Mouse (Mus musculus) embryonic facial prominence, embryonic 10.5 days (tissue): Measurements from ENCODE around the gene Gm5142. TPM values are rescaled to one million over a fixed set of nuclear protein-coding genes. Genes with fewer than 3 reads are reported as not detected.

ENCODE experiments used
- DNase-seq: peaks from one replicate; pipeline ENCODE4 v3.0.0-alpha.2; 2017; ENCODE audit warnings: low spot score
- H3K27ac ChIP-seq: fragments of 300-500 bp; sonication (generic); replicated peaks from 2 replicates; pipeline ENCODE4 v1.5.1; 2016; ENCODE audit warnings: mild to moderate bottlenecking
- H3K27me3 ChIP-seq: fragments of 300-500 bp; sonication (generic); replicated peaks from 2 replicates; pipeline ENCODE4 v1.6.1; 2016; ENCODE audit warnings: low read depth, mild to moderate bottlenecking; ENCODE audit not compliant: poor library complexity, severe bottlenecking
- H3K36me3 ChIP-seq: fragments of 300-500 bp; sonication (generic); replicated peaks from 2 replicates; pipeline ENCODE4 v1.6.1; 2016; ENCODE audit warnings: mild to moderate bottlenecking, moderate library complexity
- H3K4me1 ChIP-seq: fragments of 300-500 bp; sonication (generic); 2 replicates; pipeline ENCODE4 v1.6.1; 2016
- H3K4me3 ChIP-seq: fragments of 300-500 bp; sonication (generic); 2 replicates; pipeline ENCODE4 v1.5.1; 2016; ENCODE audit warnings: mild to moderate bottlenecking, moderate library complexity
- H3K9me3 ChIP-seq: fragments of 300-500 bp; sonication (generic); 2 replicates; pipeline ENCODE4 v1.6.1; 2016; ENCODE audit warnings: mild to moderate bottlenecking
- WGBS: fragments of 180-500 bp; shearing (Covaris S2); methylation state at CpG from one replicate; pipeline ENCODE4 v1.1.7; 2016; 5-methylcytosine and 5-hydroxymethylcytosine counted together
- polyA plus RNA-seq: library from polyadenylated mRNA; unstranded; fragments of >200 nt; fragmentation: Nextera tagmentation; extraction: Ambion mirVana; gene quantifications from 2 replicates; pipeline ENCODE4 v1.2.1, GENCODE M21; 2016

Gene Gm5142
- polyA plus RNA-seq, 1 experiment from 2014 or later = not detected

DNA sequence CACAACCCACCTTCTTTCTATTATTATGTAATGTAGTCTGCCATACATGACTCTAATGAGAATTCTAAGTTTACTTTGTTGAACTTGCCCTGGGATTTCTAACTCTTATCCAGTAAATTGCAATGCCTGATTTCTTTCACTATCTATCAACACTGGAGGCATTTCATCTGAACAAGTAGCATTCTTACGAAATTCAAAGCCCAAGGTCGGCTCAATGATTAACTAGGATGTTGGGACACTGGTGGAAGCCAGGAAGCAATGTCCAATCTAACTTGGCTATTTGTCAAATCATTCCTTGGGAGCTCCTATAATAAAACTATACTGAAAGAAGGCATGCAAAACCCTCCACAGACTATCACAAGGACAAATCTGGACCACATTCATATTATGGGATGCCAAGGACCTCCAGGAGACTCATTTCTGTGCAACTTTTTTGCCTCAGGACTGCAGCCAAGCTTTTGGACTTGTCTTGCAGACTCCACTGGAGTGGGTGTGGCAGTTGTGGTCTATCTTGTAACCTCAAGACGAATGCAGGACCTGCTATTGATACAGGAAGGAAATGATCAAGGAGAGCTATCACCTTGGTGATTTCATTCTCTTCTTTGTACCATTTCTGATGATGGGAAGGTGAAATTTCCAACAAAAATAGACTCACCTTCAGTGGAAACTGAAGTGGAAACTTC is 21.4 kb downstream of the Gm5142 start:
- Histone ChIP-seq H3K4me3 (no peak overlapping the region), H3K27ac (no peak overlapping the region), H3K36me3 (no peaks in the 10 kb centered on the region), H3K4me1 (no peaks in the 10 kb centered on the region), H3K9me3 (no peaks in the 10 kb centered on the region), H3K27me3 (no peaks in the 10 kb centered on the region)
- whole genome bisulfite sequencing = 78% methylated on average over 3 of the region's 3 CpGs
- DNase-seq = no peak

GRCm38 (mm10) chr14:59155589-59155988 is 23.0 kb downstream of the Gm5142 start:
- Histone ChIP-seq H3K9me3 (no peaks in the 10 kb centered on the region), H3K36me3 (no peaks in the 10 kb centered on the region), H3K4me3 (no peak overlapping the region), H3K27me3 (no peaks in the 10 kb centered on the region), H3K4me1 (no peaks in the 10 kb centered on the region), H3K27ac (no peak overlapping the region)
- WGBS = 85% methylated on average over 2 of the region's 2 CpGs
- no peak for DNase-seq

- Histone ChIP-seq H3K27me3 (no peaks in the 10 kb centered on the region), H3K36me3 (no peaks in the 10 kb centered on the region), H3K9me3 (no peaks in the 10 kb centered on the region), H3K27ac (no peak within 1 kb of the TSS), H3K4me3 (no peak within 1 kb of the TSS), H3K4me1 (no peaks in the 10 kb centered on the region)
- 94% methylated on average over 4 of the region's 4 CpGs for WGBS
- DNase-seq = no peak
Observed at GRCm38 (mm10) chr14:59142793-59143192, 35.8 kb downstream of the Gm5142 start, which contains the start of gene 1700129C05Rik. 1700129C05Rik (minus strand) TSS chr14:59142893.

DNA sequence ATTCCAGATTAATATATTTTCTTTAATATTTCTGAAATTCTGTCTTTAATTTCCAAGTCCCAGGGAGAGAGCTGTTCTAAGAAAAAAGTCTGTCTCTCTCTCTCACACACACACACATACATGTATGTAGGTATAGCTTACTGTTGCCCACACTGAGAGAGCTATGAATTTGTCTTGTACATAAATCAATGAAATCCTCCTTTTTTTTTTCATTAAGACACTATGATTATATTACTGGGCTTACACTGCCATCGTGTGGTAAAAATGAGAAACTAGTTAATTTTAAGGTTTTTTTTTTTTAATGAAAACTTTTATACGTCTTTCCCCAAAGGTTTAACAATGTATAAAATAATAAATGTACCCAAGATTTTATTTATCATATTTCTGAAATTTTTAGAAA is 64.3 kb downstream of the Gm5142 start:
- no peaks in the 10 kb centered on the region for H3K36me3 ChIP-seq
- no peak for DNase-seq
- 5% methylated on average over 2 of the region's 2 CpGs for WGBS

More for the DNA sequence above, 64.3 kb downstream of the Gm5142 start:
- no peaks in the 10 kb centered on the region for H3K4me1 ChIP-seq
- H3K9me3 ChIP-seq = no peaks in the 10 kb centered on the region
- no peaks in the 10 kb centered on the region for H3K27me3 ChIP-seq
- H3K27ac ChIP-seq = no peak overlapping the region
- no peak overlapping the region for H3K4me3 ChIP-seq

Other genes with a start within 250 kb of the Gm5142 start
- gene 1700129C05Rik, start 35.9 kb downstream of the Gm5142 start, polyA plus RNA-seq = not detected in 2 replicates
- gene Rcbtb1, start 22.5 kb upstream of the Gm5142 start, polyA plus RNA-seq = 121 and 123 TPM in 2 replicates
- not detected in 2 replicates for gene Gm6904, start 81.5 kb upstream of the Gm5142 start, polyA plus RNA-seq
- gene Phf11a, start 118.8 kb upstream of the Gm5142 start, polyA plus RNA-seq = not detected in 2 replicates
- 0.21 TPM in 1 of 2 replicates, not detected in the other for gene Phf11b, start 162.6 kb upstream of the Gm5142 start, polyA plus RNA-seq
- 0.16 and 0.23 TPM in 2 replicates for gene Phf11d, start 186.7 kb upstream of the Gm5142 start, polyA plus RNA-seq
- gene Phf11c, start 216.6 kb upstream of the Gm5142 start, polyA plus RNA-seq = 0.78 and 1.0 TPM in 2 replicates